Mouse (Mus musculus) heart, embryonic 15.5 days (tissue): ENCODE results near the gene Ear6. TPM values are rescaled to one million over a fixed set of nuclear protein-coding genes. Genes with fewer than 3 reads are reported as not detected.
A peak's percentile ranks its signal among the peaks of the same experiment; 100 is the strongest.

ENCODE experiments used
- ATAC-seq: fragments of 200-750 bp; cut with Nextera tagmentation; replicated peaks from 2 replicates; pipeline ENCODE4 v1.8.0; 2017; ENCODE audit warnings: low read depth, moderate TSS enrichment; ENCODE audit not compliant: insufficient number of reproducible peaks, insufficient read depth, low FRiP score
- H3K27ac ChIP-seq: fragments of 300-500 bp; sonication (generic); 2 replicates; pipeline ENCODE4 v1.5.1; 2015; ENCODE audit warnings: mild to moderate bottlenecking, inconsistent platforms
- H3K27me3 ChIP-seq: fragments of 300-500 bp; sonication (generic); 2 replicates; pipeline ENCODE4 v1.6.1; 2015; ENCODE audit warnings: inconsistent platforms
- H3K36me3 ChIP-seq: fragments of 300-500 bp; sonication (generic); 2 replicates; pipeline ENCODE4 v1.6.1; 2015; ENCODE audit warnings: mild to moderate bottlenecking, inconsistent platforms
- H3K4me1 ChIP-seq: fragments of 300-500 bp; sonication (generic); replicated peaks from 2 replicates; pipeline ENCODE4 v1.6.1; 2015; ENCODE audit warnings: inconsistent platforms
- H3K4me2 ChIP-seq: fragments of 300-500 bp; sonication (generic); 2 replicates; pipeline ENCODE4 v1.6.1; 2015; ENCODE audit warnings: inconsistent platforms, mild to moderate bottlenecking, moderate library complexity
- H3K4me3 ChIP-seq: fragments of 300-500 bp; sonication (generic); 2 replicates; pipeline ENCODE4 v1.5.1; 2015; ENCODE audit warnings: mild to moderate bottlenecking, inconsistent platforms
- H3K9ac ChIP-seq: fragments of 300-500 bp; sonication (generic); 2 replicates; pipeline ENCODE4 v1.6.1; 2015; ENCODE audit warnings: mild to moderate bottlenecking, inconsistent platforms
- H3K9me3 ChIP-seq: fragments of 300-500 bp; sonication (generic); replicated peaks from 2 replicates; pipeline ENCODE4 v1.6.1; 2016; ENCODE audit warnings: inconsistent platforms
- WGBS: fragments of 180-500 bp; shearing (Covaris S2); methylation state at CpG from one replicate; pipeline ENCODE4 v1.1.7; 2015; ENCODE audit warnings: mixed read lengths; 5-methylcytosine and 5-hydroxymethylcytosine counted together
- polyA plus RNA-seq: library from polyadenylated mRNA; unstranded; fragments of >200 nt; fragmentation: Nextera tagmentation; extraction: Ambion mirVana; gene quantifications from 2 replicates; pipeline ENCODE4 v1.2.1, GENCODE M21; 2015

The Ear6 gene
- polyA plus RNA-seq, 1 experiment from 2014 or later = not detected

GRCm38 (mm10) chr14:51871741-51872140 lies 18.2 kb downstream of the Ear6 start:
- Histone ChIP-seq H3K4me3 (no peak overlapping the region), H3K4me2 (no peak overlapping the region), H3K27me3 (no peaks in the 10 kb centered on the region), H3K9me3 (no peaks in the 10 kb centered on the region), H3K27ac (no peak overlapping the region), H3K9ac (no peak overlapping the region), H3K4me1 (no peaks in the 10 kb centered on the region), H3K36me3 (no peaks in the 10 kb centered on the region)
- 68% methylated on average over 9 of the region's 9 CpGs for WGBS
- no peak for ATAC-seq

GRCm38 (mm10) chr14:51877517-51877916 lies 24.0 kb downstream of the Ear6 start:
- no peak overlapping the region for H3K4me2 ChIP-seq
- 66% methylated on average over 3 of the region's 3 CpGs for WGBS
- no peaks in the 10 kb centered on the region for H3K36me3 ChIP-seq
- H3K9ac ChIP-seq = no peak overlapping the region
- no peaks in the 10 kb centered on the region for H3K27me3 ChIP-seq
- no peak for ATAC-seq
- no peak overlapping the region for H3K27ac ChIP-seq
- no peak overlapping the region for H3K4me3 ChIP-seq
- no peaks in the 10 kb centered on the region for H3K4me1 ChIP-seq
- no peaks in the 10 kb centered on the region for H3K9me3 ChIP-seq

- H3K4me3 ChIP-seq = peak overlapping the region; percentile 89
- 0 out of 2 replicates have a peak, but pooled peaks have one; percentile 9 for ATAC-seq
- peak overlapping the region; percentile 90 for H3K4me2 ChIP-seq
- under 1% methylated on average over 4 of the region's 4 CpGs for WGBS
- peak overlapping the region; percentile 40; the same call in 1 of the 2 replicates for H3K9ac ChIP-seq
- peaks cover 21% of the 10 kb centered on the region for H3K36me3 ChIP-seq
- no peaks in the 10 kb centered on the region for H3K9me3 ChIP-seq
- H3K27me3 ChIP-seq = no peaks in the 10 kb centered on the region
- H3K27ac ChIP-seq = peak overlapping the region; percentile 81
- peaks cover 17% of the 10 kb centered on the region for H3K4me1 ChIP-seq
These were observed 30.1 kb downstream of the Ear6 start for GRCm38 (mm10) chr14:51883527-51884030.

- no peaks in the 10 kb centered on the region for H3K9me3 ChIP-seq
- peak; percentile 12; the same call in 1 of the 2 replicates for ATAC-seq
- peak overlapping the region; percentile 40 for H3K9ac ChIP-seq
- peaks cover 26% of the 10 kb centered on the region for H3K36me3 ChIP-seq
- H3K27ac ChIP-seq = peak overlapping the region; percentile 81
- peak overlapping the region; percentile 90 for H3K4me2 ChIP-seq
- H3K27me3 ChIP-seq = no peaks in the 10 kb centered on the region
- peak overlapping the region; percentile 89 for H3K4me3 ChIP-seq
- peaks cover 17% of the 10 kb centered on the region for H3K4me1 ChIP-seq
- WGBS = 2% methylated on average over 14 of the region's 14 CpGs
These were observed 30.6 kb downstream of the Ear6 start for GRCm38 (mm10) chr14:51884031-51884544.

GRCm38 (mm10) chr14:51884598-51885331 lies 31.3 kb downstream of the Ear6 start, which contains the start of gene Mettl17:
Mettl17 (plus strand) TSS chr14:51884842.
- Histone ChIP-seq H3K4me2 (peak within 1 kb of the TSS; percentile 90), H3K9me3 (no peaks in the 10 kb centered on the region), H3K9ac (peak within 1 kb of the TSS; percentile 75), H3K36me3 (peaks cover 32% of the 10 kb centered on the region), H3K27ac (peak within 1 kb of the TSS; percentile 81), H3K4me3 (peak within 1 kb of the TSS; percentile 89), H3K4me1 (peaks cover 17% of the 10 kb centered on the region), H3K27me3 (no peaks in the 10 kb centered on the region)
- ATAC-seq = peak; percentile 96
- under 1% methylated on average over 43 of the region's 43 CpGs for WGBS

GRCm38 (mm10) chr14:51886051-51886450 lies 32.6 kb downstream of the Ear6 start:
- 67% methylated on average over 6 of the region's 6 CpGs for WGBS
- H3K27ac ChIP-seq = no peak overlapping the region

GRCm38 (mm10) chr14:51889833-51890232 lies 36.3 kb downstream of the Ear6 start:
- H3K9me3 ChIP-seq = no peaks in the 10 kb centered on the region
- no peak overlapping the region for H3K4me2 ChIP-seq
- H3K27me3 ChIP-seq = no peaks in the 10 kb centered on the region
- peaks cover 26% of the 10 kb centered on the region for H3K4me1 ChIP-seq
- peaks cover 54% of the 10 kb centered on the region for H3K36me3 ChIP-seq
- no peak overlapping the region for H3K4me3 ChIP-seq
- ATAC-seq = no peak
- H3K9ac ChIP-seq = no peak overlapping the region
- WGBS = 82% methylated on average over 6 of the region's 6 CpGs
- no peak overlapping the region for H3K27ac ChIP-seq

More at GRCm38 (mm10) chr14:51886051-51886450, 32.6 kb downstream of the Ear6 start:
- peaks cover 17% of the 10 kb centered on the region for H3K4me1 ChIP-seq
- peak overlapping the region; percentile 90 for H3K4me2 ChIP-seq
- no peak overlapping the region for H3K9ac ChIP-seq
- ATAC-seq = no peak
- peaks cover 45% of the 10 kb centered on the region for H3K36me3 ChIP-seq
- no peaks in the 10 kb centered on the region for H3K9me3 ChIP-seq
- H3K27me3 ChIP-seq = no peaks in the 10 kb centered on the region
- H3K4me3 ChIP-seq = peak overlapping the region; percentile 89; the same call in 1 of the 2 replicates

GRCm38 (mm10) chr14:51892191-51892939 lies 38.9 kb downstream of the Ear6 start, which contains the start of gene Slc39a2:
Slc39a2 (plus strand) TSS chr14:51892889.
- H3K27ac ChIP-seq = no peak within 1 kb of the TSS

GRCm38 (mm10) chr14:51893094-51893794 lies 39.7 kb downstream of the Ear6 start:
- ATAC-seq = peak; percentile 57; the same call in 1 of the 2 replicates
- no peaks in the 10 kb centered on the region for H3K27me3 ChIP-seq
- peaks cover 36% of the 10 kb centered on the region for H3K36me3 ChIP-seq
- H3K4me3 ChIP-seq = no peak overlapping the region
- H3K27ac ChIP-seq = no peak overlapping the region
- no peak overlapping the region for H3K4me2 ChIP-seq
- H3K4me1 ChIP-seq = peaks cover 12% of the 10 kb centered on the region
- 30% methylated on average over 10 of the region's 10 CpGs for WGBS
- H3K9ac ChIP-seq = no peak overlapping the region
- no peaks in the 10 kb centered on the region for H3K9me3 ChIP-seq

More at GRCm38 (mm10) chr14:51892191-51892939, 38.9 kb downstream of the Ear6 start, which contains the start of gene Slc39a2:
- 90% methylated on average over 9 of the region's 9 CpGs for WGBS
- H3K4me2 ChIP-seq = no peak within 1 kb of the TSS
- H3K27me3 ChIP-seq = no peaks in the 10 kb centered on the region
- no peaks in the 10 kb centered on the region for H3K9me3 ChIP-seq
- peaks cover 44% of the 10 kb centered on the region for H3K36me3 ChIP-seq
- ATAC-seq = no peak
- H3K4me3 ChIP-seq = no peak within 1 kb of the TSS
- H3K9ac ChIP-seq = no peak within 1 kb of the TSS
- H3K4me1 ChIP-seq = peaks cover 12% of the 10 kb centered on the region

GRCm38 (mm10) chr14:51893809-51894208 lies 40.3 kb downstream of the Ear6 start:
- Histone ChIP-seq H3K27me3 (no peaks in the 10 kb centered on the region), H3K36me3 (peaks cover 31% of the 10 kb centered on the region), H3K9me3 (no peaks in the 10 kb centered on the region), H3K9ac (no peak overlapping the region), H3K4me1 (peaks cover 12% of the 10 kb centered on the region), H3K4me3 (no peak overlapping the region), H3K4me2 (no peak overlapping the region), H3K27ac (no peak overlapping the region)
- WGBS = 42% methylated on average over 3 of the region's 3 CpGs
- no peak for ATAC-seq
